Mouse (Mus musculus) kidney, postnatal 0 days (tissue): ENCODE measurements around the gene Gm9747. TPM values are rescaled to one million over a fixed set of nuclear protein-coding genes. Genes with fewer than 3 reads are reported as not detected.

ENCODE experiments used
- ATAC-seq: fragments of 200-750 bp; cut with Nextera tagmentation; replicated peaks from 2 replicates; pipeline ENCODE4 v1.8.0; 2017; ENCODE audit warnings: low read depth, moderate number of reproducible peaks, moderate TSS enrichment, moderate library complexity; ENCODE audit not compliant: low FRiP score
- DNase-seq: peaks from one replicate; pipeline ENCODE4 v3.0.0-alpha.2; 2016; ENCODE audit warnings: low spot score
- H3K27ac ChIP-seq: fragments of 300-500 bp; sonication (generic); 2 replicates; pipeline ENCODE4 v1.5.1; 2014; ENCODE audit warnings: mild to moderate bottlenecking
- H3K27me3 ChIP-seq: fragments of 300-500 bp; sonication (generic); 2 replicates; pipeline ENCODE4 v1.6.1; 2014; ENCODE audit warnings: low read length, mixed read lengths; ENCODE audit not compliant: insufficient read depth
- H3K36me3 ChIP-seq: fragments of 300-500 bp; sonication (generic); 2 replicates; pipeline ENCODE4 v1.6.1; 2014; ENCODE audit warnings: low read length, mixed read lengths; ENCODE audit not compliant: insufficient read depth
- H3K4me1 ChIP-seq: fragments of 300-500 bp; sonication (generic); replicated peaks from 2 replicates; pipeline ENCODE4 v1.6.1; 2014; ENCODE audit warnings: antibody characterized with exemption, low read length, mixed read lengths; ENCODE audit not compliant: insufficient read depth
- H3K4me2 ChIP-seq: fragments of 300-500 bp; sonication (generic); 2 replicates; pipeline ENCODE4 v1.6.1; 2014; ENCODE audit warnings: mild to moderate bottlenecking, low read length, moderate library complexity, mixed read lengths
- H3K4me3 ChIP-seq: fragments of 300-500 bp; sonication (generic); replicated peaks from 2 replicates; pipeline ENCODE4 v1.5.1; 2014; ENCODE audit warnings: low read depth, low read length
- H3K9ac ChIP-seq: fragments of 300-500 bp; sonication (generic); 2 replicates; pipeline ENCODE4 v1.6.1; 2014; ENCODE audit warnings: low read depth, low read length
- H3K9me3 ChIP-seq: fragments of 300-500 bp; sonication (generic); replicated peaks from 2 replicates; pipeline ENCODE4 v1.6.1; 2016; ENCODE audit warnings: low read length, inconsistent platforms, mixed read lengths
- CTCF ChIP-seq: IDR thresholded peaks from 2 replicates; pipeline ENCODE4 v1.5.1; 2016; ENCODE audit warnings: antibody characterized with exemption, low read depth, mild to moderate bottlenecking, moderate library complexity
- WGBS: fragments of 180-500 bp; shearing (Covaris S2); extraction: QIAGEN DNeasy Blood & Tissue Kit; methylation state at CpG from one replicate; pipeline ENCODE4 v1.1.7; 2014; 5-methylcytosine and 5-hydroxymethylcytosine counted together
- polyA plus RNA-seq: library from polyadenylated mRNA; unstranded; fragments of >200 nt; fragmentation: Nextera tagmentation; extraction: Ambion mirVana; gene quantifications from 2 replicates; pipeline ENCODE4 v1.2.1, GENCODE M21; 2015

Gm9747 gene
- polyA plus RNA-seq, 1 experiment from 2014 or later = 10.8 TPM

GRCm38 (mm10) chr1:82262331-82262730 lies 29.4 kb downstream of the Gm9747 start:
- WGBS = 75% methylated on average over 1 of the region's 1 CpGs
- H3K27ac ChIP-seq = no peak overlapping the region
- no peak overlapping the region for H3K9ac ChIP-seq
- no peaks in the 10 kb centered on the region for H3K9me3 ChIP-seq
- H3K27me3 ChIP-seq = no peaks in the 10 kb centered on the region
- no peak for ATAC-seq
- DNase-seq = no peak
- no peaks in the 10 kb centered on the region for H3K36me3 ChIP-seq
- H3K4me1 ChIP-seq = no peaks in the 10 kb centered on the region
- H3K4me2 ChIP-seq = no peak overlapping the region
- no peak for TF ChIP-seq CTCF
- H3K4me3 ChIP-seq = no peak overlapping the region

- Histone ChIP-seq H3K4me1 (no peaks in the 10 kb centered on the region), H3K4me3 (no peak overlapping the region), H3K27me3 (no peaks in the 10 kb centered on the region), H3K9ac (no peak overlapping the region), H3K4me2 (no peak overlapping the region), H3K9me3 (no peaks in the 10 kb centered on the region), H3K27ac (no peak overlapping the region), H3K36me3 (no peaks in the 10 kb centered on the region)
- WGBS = 58% methylated on average over 4 of the region's 4 CpGs
- DNase-seq (peak; percentile 44), ATAC-seq (no peak)
- TF ChIP-seq CTCF = no peak
Observed at GRCm38 (mm10) chr1:82267547-82267946, 34.6 kb downstream of the Gm9747 start.

- no peak for ATAC-seq
- Histone ChIP-seq H3K36me3 (peaks cover 4% of the 10 kb centered on the region; the same call in 1 of the 2 replicates), H3K27me3 (no peaks in the 10 kb centered on the region), H3K27ac (no peak overlapping the region), H3K4me3 (no peak overlapping the region), H3K9ac (no peak overlapping the region), H3K9me3 (no peaks in the 10 kb centered on the region), H3K4me1 (peaks cover 10% of the 10 kb centered on the region), H3K4me2 (no peak overlapping the region)
- DNase-seq = no peak
- TF ChIP-seq CTCF = no peak
- WGBS = 86% methylated on average over 5 of the region's 5 CpGs
Observed at GRCm38 (mm10) chr1:82272231-82272630, 39.3 kb downstream of the Gm9747 start.

- no peaks in the 10 kb centered on the region for H3K27me3 ChIP-seq
- no peak for ATAC-seq
- H3K4me2 ChIP-seq = no peak overlapping the region
- H3K4me1 ChIP-seq = peaks cover 10% of the 10 kb centered on the region
- no peak for TF ChIP-seq CTCF
- DNase-seq = no peak
- 54% methylated on average over 6 of the region's 6 CpGs for WGBS
- H3K36me3 ChIP-seq = peaks cover 8% of the 10 kb centered on the region; the same call in 1 of the 2 replicates
- no peak overlapping the region for H3K4me3 ChIP-seq
- no peaks in the 10 kb centered on the region for H3K9me3 ChIP-seq
- peak overlapping the region; percentile 25; the same call in 1 of the 2 replicates for H3K27ac ChIP-seq
- H3K9ac ChIP-seq = no peak overlapping the region
Observed at GRCm38 (mm10) chr1:82273529-82273928, 40.6 kb downstream of the Gm9747 start.

GRCm38 (mm10) chr1:82274361-82274760 lies 41.4 kb downstream of the Gm9747 start:
- Histone ChIP-seq H3K4me1 (peaks cover 10% of the 10 kb centered on the region), H3K36me3 (peaks cover 8% of the 10 kb centered on the region; the same call in 1 of the 2 replicates), H3K9me3 (no peaks in the 10 kb centered on the region), H3K27ac (peak overlapping the region; percentile 25; the same call in 1 of the 2 replicates), H3K4me3 (no peak overlapping the region), H3K27me3 (no peaks in the 10 kb centered on the region), H3K4me2 (no peak overlapping the region), H3K9ac (no peak overlapping the region)
- DNase-seq (peak; percentile 65), ATAC-seq (no peak)
- WGBS = 11% methylated on average over 1 of the region's 1 CpGs
- TF ChIP-seq CTCF = no peak

DNA sequence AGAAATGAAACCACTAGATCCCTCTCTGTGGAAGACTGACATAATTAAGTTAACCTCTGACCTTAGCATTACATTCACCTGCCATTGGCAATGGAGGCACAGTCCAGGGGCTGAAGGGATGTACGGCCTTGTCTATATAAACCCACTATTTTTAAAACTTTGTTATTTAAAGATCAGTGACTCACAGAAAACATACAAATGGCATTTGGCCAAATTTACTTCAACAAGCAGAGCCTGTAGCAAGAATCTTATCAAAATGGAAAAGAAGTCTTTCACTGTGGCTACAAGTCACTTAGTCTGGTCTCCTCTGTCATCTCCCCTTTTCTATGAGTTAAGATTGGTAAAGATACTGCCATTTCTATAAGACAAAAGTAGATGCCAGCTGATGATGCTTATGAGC lies 46.9 kb downstream of the Gm9747 start:
- Histone ChIP-seq H3K27me3 (no peaks in the 10 kb centered on the region), H3K9me3 (no peaks in the 10 kb centered on the region), H3K27ac (no peak overlapping the region), H3K36me3 (peaks cover 8% of the 10 kb centered on the region; the same call in 1 of the 2 replicates), H3K4me2 (no peak overlapping the region), H3K4me3 (no peak overlapping the region), H3K4me1 (peaks cover 6% of the 10 kb centered on the region; the same call in 1 of the 2 replicates), H3K9ac (no peak overlapping the region)
- ATAC-seq = no peak
- TF ChIP-seq CTCF = no peak
- no peak for DNase-seq
- WGBS = 64% methylated on average over 1 of the region's 1 CpGs

GRCm38 (mm10) chr1:82281823-82282222 lies 48.9 kb downstream of the Gm9747 start:
- H3K4me1 ChIP-seq = peaks cover 6% of the 10 kb centered on the region; the same call in 1 of the 2 replicates
- H3K36me3 ChIP-seq = peaks cover 5% of the 10 kb centered on the region; the same call in 1 of the 2 replicates
- no peak for DNase-seq
- no peak overlapping the region for H3K27ac ChIP-seq
- no peaks in the 10 kb centered on the region for H3K27me3 ChIP-seq
- H3K9me3 ChIP-seq = no peaks in the 10 kb centered on the region
- no peak for ATAC-seq
- no peak for TF ChIP-seq CTCF
- 72% methylated on average over 6 of the region's 6 CpGs for WGBS
- no peak overlapping the region for H3K4me2 ChIP-seq
- H3K9ac ChIP-seq = no peak overlapping the region
- H3K4me3 ChIP-seq = no peak overlapping the region
